Mouse (Mus musculus) T-cell, adult 66 days (primary cell): Measurements from ENCODE around the gene Nmt1. TPM values are rescaled to one million over a fixed set of nuclear protein-coding genes. Genes with fewer than 3 reads are reported as not detected.

Source experiments
- total RNA-seq, 2 experiments: library from RNA; stranded (reverse); gene quantifications; 3 replicates in 1 of 2; 4 replicates in 1 of 2; pipeline ENCODE4 v1.2.4; 2023

The Nmt1 gene
- 10 to 100 TPM; 60.2 to 68.4 TPM for total RNA-seq

DNA sequence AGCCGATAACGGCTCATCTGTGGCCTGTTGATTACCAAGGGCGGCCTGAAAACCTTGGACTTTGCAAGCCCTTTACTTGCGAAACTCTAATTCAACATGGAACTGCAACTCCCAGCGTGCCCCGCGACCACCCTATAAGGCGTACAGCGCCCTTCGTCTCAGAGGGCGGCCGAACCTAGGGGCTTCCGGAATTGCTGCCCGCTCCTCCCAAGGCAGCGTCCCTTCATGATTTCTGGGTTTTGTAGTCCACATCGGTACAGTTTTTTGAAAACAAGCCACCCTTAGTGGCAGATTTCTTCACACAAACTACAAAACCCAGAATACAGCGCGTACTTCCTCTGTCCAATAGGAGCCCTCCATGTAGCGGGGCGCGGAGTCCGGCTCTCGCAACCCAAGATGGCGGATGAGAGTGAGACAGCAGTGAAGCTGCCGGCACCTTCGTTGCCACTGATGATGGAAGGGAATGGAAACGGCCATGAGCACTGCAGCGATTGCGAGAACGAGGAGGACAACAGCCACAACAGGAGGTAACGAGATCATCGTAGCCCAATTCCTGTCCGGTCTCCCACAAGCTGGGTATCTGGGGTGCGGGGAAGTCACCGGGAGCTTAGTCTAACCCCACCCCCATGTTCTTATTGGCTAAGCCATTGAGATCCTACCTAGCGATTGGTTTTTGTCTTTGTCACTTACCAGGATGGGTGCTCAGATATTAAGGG is at the start of gene Nmt1, which contains the start of gene Dcakd:
Gene Nmt1 (plus strand): TSS at position 15 of the 716 bp plus-strand sequence.
Gene Dcakd (minus strand): TSS at position 158 of the 716 bp plus-strand sequence.

DNA sequence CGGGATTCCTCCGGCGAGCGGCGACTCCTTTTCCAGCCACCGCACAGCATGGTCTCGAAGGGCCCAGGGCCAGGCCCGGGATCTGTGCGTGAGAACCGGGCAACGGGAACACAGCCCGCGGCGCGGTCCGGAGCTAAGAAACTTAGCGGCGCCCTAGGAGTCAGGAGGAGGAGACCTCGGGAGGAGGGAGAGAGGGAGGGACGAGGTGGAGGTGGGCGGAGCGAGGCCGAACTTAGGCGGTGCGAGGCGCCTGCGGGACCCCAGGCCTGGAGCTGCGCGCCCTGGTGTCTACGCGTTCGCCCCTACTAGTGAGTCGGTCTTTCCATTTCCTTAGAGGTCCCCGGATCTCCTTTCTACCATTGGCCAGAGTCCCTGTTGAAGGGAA is 73.5 kb downstream of the Nmt1 start, which contains the start of the genes Plcd3 and Acbd4:
Gene Plcd3 (minus strand): TSS at position 178 of the 385 bp plus-strand sequence.
Gene Acbd4 (plus strand): TSS at position 202 of the 385 bp plus-strand sequence.

DNA sequence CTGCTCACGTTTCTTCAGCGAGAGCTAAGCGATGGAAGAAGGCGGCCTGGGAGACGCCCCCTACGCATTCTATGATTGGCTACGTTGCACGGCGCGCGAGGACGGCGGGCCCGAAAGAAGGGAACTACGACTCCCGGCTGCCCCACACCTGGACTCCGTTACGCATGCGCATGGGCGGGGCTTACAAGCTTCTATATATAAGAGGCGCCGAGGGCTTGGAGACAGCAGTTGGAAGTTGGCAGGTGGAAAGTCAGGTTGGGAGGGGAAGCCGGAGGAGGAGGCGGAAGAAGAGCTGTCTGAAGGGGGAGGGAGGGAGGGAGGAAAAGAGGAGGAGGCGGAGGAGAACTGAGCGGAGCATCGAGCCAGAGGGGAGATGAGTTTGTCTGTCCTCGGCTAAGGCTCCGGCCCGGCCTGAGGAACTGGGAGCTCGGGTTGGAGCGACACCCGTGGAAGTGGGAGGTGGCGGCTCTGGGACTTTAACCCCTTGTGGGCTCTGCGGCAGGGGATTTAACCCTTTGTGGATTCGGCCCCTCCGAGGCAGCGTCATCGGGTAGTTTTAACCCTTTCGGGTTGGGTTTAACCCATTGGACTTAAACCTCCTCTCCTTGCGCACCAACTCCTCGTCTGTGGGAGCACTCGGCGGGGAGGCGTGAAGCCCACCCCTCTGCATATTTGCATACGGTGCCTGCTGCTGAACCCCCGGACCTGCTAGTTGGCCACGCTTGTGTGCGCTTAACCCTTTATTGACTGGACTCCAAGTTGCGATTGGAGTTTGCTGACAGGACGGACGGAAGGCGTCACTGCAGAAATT is 88.2 kb downstream of the Nmt1 start, which contains the start of gene Hexim1:
Gene Hexim1 (plus strand): TSS at position 224 of the 811 bp plus-strand sequence.

Other genes with a start within 250 kb of the Nmt1 start
- not detected for gene Gjc1, start 208.5 kb upstream of the Nmt1 start, total RNA-seq
- not detected for gene Higd1b, start 192.3 kb upstream of the Nmt1 start, total RNA-seq
- 100 to 1,000 TPM; 154 TPM for gene Eftud2, start 147.2 kb upstream of the Nmt1 start, total RNA-seq
- not detected for gene Ccdc103, start 147.0 kb upstream of the Nmt1 start, total RNA-seq
- not detected for gene Fam187a, start 143.0 kb upstream of the Nmt1 start, total RNA-seq
- gene Gfap, start 127.3 kb upstream of the Nmt1 start, total RNA-seq, result not detected
- gene Kif18b, start 103.1 kb upstream of the Nmt1 start, total RNA-seq, result 1 to 10 TPM in 1 of 2 experiments, under 1 TPM in 1; 0.59 to 2.2 TPM
- gene C1ql1, start 81.5 kb upstream of the Nmt1 start, total RNA-seq, result not detected
- gene Dcakd, start 143 bp downstream of the Nmt1 start, total RNA-seq, result 10 to 100 TPM; 18.5 to 22.4 TPM
- not detected for gene Plcd3, start 73.5 kb downstream of the Nmt1 start, total RNA-seq
- 10 to 100 TPM; 46.3 to 47.1 TPM for gene Acbd4, start 73.5 kb downstream of the Nmt1 start, total RNA-seq
- 10 to 100 TPM; 73.5 to 91.3 TPM for gene Hexim1, start 88.0 kb downstream of the Nmt1 start, total RNA-seq
- 1 to 10 TPM; 1.6 to 2.8 TPM for gene Hexim2, start 104.2 kb downstream of the Nmt1 start, total RNA-seq
- 100 to 1,000 TPM; 420 to 447 TPM for gene Fmnl1, start 142.9 kb downstream of the Nmt1 start, total RNA-seq
- not detected for gene 1700023F06Rik, start 180.4 kb downstream of the Nmt1 start, total RNA-seq
- gene Spata32, start 190.2 kb downstream of the Nmt1 start, total RNA-seq, result not detected
- gene Map3k14, start 239.3 kb downstream of the Nmt1 start, total RNA-seq, result 10 to 100 TPM; 66.2 to 71.0 TPM